Mouse (Mus musculus): ENCODE data around the gene Trp53bp2.

The Trp53bp2 gene

DNA sequence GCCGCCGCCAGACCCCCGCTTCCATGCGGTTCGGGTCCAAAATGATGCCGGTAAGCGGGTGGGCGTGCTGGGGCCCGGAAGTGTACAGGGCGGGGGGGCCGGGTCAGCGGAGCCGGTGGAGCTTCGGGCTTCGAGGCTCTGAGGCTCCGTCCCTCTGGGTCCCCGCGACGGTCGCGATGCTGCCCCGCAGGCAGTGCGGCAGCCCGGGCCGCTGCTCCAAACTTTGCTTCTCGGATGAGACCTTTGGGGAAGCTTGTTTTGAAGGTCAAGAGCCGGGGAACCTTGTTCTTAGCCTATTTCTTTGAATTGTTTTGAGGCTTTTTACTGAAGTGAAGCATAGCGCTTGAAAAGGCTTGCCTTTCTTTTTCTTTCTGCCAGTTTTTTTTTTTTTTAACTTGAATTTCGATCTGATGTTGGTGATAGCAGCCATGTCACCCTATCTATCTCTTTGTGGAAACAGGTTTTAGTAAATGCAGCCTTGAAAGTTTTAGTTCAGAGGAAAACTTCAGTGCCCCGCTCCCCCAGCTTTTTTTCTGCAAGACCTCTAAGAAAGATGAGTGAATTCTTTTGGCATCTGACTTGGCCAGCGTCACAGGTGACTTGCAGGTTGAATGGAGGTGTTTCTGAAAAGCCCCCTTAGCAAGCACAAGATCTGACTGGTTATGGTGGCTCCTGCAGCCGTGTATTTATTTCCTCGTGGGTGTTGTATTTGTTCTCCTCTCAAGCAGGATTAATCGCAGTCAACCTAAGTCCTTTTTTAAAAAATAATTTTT, 615 bp downstream of the Trp53bp2 start:
- DNase-seq: peak; percentile 74

DNA sequence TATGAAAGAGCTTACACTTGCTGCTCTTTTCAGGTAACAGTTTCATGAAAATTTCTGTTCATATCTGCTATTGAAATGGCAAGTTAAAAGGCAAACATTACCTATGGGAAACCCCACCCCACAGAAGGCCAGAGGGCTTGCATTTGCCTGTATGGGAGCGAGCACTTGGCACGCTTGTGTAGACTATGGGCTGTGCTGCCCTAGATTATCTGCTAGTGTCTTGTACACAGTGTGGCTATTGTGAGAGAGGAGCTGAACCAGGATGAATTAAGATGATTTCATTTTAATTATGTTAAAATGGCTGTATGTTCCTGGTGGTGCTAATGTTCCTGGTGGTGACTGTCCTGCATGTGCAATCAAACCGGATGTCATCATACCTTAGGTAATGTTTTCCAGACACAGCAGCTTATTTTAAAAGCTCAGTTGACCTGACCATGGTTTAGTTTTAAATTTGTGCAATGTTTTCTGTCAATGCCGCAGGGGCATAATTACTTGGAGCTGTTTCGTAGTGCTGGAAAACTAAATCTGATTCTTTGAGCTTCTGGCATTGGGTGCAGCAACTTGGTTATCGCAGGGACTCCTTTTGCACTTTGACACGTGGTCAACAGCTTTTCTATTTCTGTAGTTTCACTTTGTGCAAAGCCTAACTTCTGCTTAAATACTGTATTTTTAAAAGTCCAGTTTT, 3.8 kb downstream of the Trp53bp2 start:
- no peak for DNase-seq

DNA sequence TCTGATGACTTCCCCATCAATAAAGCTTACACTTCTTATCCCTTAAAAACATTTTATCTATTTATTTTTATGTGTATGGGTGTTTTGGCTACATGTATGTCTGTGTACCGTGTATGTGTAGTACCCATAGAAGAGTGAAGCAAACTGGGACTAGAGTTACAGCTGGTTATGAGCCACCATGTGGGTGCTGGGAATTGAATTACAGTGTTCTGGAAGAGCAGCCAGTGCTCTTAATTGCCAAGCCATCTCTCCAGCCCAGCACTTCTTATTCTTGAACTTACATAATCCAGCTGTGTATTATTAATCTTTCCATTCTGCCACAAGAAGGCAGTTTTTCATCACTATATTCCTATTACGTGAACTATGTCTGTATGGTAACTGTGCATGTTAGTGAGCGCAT, 10.5 kb downstream of the Trp53bp2 start:
- DNase-seq: no peak

DNA sequence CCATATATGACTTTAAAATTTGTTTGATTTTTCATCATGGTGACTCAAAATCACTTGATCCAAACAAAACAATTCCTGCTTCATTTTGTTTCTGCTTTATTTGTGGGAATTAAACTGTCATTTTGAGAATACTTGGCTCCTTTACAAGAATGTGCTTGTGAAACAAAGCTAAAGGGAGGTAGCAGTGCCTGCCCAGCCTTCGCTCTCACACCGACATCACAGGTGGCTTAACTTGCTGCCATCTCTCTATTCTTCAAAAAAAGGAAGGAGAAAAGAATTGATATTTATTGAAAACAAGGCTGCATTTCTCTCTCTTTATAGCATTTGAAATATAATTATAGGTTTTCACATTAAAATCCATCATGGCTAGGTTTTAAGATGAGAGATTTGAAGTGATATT, 15.3 kb downstream of the Trp53bp2 start:
- DNase-seq: no peak

DNA sequence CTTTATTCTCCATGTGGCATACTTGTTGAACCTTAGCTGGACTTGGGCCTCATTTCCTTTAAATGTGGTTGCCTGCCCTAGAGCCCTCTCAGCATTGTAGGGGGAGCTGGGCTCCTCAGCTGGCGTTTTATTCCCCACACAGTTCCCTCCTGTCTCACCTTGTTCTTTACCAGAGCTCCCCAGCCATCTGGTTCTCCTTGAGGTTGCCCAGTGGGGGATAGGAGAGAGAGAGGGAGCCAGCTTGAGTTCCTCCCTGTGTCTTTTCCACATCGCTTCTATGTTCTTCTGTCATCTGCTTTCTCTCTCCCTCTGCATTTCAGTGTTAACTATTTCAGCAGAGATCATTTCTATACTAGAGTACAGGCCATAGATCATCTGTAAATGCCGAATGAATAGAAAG, 16.2 kb downstream of the Trp53bp2 start:
- DNase-seq: no peak

DNA sequence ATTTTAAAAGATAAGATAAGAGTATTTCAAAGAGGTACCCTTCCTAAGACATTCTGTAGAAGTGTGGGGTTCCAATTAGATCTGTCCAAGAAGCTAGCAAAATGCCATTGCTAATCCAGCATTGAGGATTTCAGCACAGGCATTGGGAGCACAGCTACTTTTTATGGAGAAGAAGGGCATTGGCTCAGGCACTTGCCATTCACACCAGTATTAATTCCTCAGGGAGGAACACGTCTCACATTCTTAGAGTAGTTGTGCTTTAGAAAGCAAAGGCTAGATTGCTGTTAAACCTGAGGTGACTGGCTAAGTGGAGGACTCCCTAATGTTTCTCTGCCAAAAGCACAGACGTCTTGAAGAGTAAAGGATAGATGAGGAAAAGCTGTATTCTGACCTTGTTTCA, 17.5 kb downstream of the Trp53bp2 start:
- DNase-seq: no peak

DNA sequence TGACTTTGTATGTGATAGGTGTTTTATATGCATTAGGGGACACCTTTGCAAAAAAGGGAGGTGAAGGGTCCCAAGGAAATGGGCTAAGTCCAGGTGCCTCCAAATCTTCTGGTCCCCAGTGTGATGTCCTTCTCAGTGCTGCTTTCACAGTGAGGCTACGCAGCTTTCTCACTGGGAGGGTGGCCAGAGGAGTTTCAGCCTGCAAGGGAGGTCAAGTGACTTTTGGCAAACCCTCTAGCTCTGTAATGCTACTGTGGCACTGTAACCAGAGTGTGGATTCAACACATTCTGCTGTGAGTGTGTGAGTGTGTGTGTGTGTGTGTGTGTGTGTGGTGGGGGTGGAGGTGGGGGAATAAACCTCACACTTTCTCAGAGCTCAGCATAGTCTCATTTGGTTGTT, 18.5 kb downstream of the Trp53bp2 start:
- no peak for DNase-seq

DNA sequence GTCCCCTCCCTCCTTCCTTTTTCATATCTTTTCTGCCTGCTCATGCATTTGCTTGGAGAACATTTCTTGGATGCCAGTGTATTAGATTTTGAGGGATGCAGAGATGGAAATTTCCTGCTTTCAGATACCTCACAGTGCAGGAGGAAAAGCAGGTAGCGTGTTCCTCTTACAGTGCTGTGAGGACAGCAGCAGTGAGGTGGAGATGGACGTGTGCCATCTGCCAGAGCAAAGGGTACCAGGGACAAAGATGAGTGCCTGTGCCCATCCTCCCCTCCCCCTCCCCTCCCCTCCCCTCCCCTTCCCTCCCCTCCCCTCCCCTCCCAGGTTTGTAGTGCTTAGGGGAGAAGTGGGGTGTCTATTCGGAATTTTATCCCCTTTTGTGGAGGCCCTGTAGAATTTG, 20.9 kb downstream of the Trp53bp2 start:
- no peak for DNase-seq

DNA sequence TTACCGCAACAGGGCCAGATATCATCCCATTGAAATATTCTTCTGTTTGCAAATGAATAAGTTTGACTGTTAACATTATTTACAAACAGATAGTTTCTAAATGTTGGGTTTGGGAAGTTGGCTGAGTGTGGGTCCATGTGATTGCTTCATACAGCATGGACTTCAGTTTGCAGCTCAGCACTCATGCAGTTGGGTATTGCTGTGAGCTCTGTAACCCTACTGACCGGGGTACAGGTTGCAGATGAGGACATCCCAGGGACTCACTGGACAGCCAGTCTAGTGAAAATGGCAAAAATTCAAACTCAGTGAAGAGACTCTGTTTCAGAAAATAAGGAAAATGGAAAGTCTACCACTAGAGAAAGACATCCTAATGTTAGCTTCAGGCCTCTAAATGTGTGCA, 21.7 kb downstream of the Trp53bp2 start:
- DNase-seq: no peak

DNA sequence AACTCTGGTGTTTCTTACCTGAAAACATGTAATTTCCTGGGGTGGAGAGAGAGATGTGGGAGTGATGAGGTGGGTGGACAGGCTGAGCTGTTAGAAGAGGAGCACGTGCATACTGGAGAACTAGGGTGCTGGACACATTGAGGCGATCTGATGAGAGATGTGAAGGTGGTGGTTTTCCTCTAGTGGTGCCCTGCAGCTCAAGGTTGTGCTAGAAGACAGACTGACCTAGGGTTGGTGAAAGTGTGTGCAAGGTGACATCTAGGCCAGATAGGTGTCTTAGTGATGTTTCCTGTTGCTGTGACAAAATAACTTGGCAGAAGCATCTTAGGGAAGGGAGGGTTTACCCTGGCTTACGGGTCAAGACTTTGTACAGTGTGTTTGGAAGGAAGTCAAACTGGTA, 23.1 kb downstream of the Trp53bp2 start:
- no peak for DNase-seq

DNA sequence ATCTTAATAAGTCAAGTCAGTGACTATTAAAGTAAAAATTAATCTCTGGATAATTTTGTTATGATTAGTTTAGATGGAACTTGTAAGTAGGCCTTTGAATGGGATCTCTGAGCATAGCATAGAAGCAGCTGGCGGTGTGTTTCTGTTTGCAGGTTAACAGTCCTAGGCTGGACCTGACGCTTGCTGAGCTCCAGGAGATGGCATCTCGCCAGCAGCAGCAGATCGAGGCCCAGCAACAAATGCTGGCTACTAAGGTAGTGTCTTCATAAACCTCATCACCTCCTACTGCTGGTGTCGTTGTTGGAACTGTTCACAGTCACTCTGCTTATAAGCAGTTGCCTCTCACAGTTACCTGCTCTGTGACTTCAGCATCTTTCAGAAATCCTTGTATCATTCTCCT, 27.8 kb downstream of the Trp53bp2 start:
- DNase-seq: no peak

DNA sequence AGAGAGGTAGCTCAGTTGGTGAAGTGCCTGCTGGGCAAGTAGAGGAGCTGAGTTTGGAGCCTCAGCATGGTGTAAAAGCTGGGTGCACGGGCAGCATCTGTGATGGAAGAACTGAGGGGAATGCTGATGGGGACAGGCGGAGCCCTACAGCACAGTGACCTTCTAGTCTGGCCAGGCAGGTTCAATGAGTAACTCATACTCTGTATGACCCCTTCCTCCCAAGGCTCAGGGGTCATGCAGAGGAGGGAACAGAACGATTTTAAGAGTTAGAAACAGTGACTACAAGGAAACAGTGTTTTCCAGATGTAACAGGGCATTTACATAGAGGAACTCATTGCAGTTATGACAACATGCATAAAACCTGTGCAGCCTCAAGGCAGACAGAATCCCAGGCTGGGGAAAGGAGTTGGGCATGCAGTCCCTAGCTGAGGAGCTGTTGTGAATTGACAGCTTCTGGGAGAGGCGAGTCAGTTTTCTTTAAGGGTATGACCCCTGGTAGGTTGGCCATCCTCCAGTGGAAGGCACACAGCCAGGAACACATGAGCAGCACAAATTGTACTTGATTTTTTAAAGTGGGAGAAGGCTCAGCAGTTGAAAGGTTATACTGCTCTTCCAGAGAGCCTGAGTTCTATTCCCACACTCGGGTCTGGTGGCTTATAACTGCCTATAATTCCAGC, 30.7 kb downstream of the Trp53bp2 start:
- no peak for DNase-seq

DNA sequence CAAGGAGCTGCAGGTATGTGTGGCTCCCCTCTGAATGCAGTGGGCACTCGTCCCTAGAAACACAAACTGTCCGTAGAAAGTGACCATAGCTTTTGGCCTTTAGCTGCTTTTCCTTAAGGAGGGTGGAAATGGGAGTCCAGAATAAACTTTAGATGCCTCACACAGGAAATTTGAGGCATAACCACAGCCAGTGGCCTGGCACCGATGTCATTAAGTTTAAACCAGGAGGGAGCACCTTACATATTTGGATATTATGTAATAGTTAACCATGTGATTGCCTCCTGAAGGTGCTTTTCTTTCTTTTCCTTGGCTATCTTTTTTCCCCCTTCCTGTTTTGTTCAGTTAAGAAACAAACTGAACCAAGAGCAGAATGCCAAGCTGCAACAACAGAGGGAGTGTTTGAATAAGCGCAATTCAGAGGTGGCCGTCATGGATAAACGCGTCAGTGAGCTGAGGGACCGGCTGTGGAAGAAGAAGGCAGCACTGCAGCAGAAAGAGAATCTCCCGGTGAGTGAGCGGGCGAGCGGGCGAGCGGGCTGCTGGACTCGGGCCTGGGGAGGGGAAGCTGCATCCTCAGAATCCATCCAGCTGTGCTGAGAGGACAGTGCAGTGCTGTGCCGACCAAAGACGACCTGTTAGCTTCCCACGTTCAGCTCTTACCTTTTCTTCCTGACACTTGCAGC, 33.0 kb downstream of the Trp53bp2 start:
- DNase-seq: no peak

DNA sequence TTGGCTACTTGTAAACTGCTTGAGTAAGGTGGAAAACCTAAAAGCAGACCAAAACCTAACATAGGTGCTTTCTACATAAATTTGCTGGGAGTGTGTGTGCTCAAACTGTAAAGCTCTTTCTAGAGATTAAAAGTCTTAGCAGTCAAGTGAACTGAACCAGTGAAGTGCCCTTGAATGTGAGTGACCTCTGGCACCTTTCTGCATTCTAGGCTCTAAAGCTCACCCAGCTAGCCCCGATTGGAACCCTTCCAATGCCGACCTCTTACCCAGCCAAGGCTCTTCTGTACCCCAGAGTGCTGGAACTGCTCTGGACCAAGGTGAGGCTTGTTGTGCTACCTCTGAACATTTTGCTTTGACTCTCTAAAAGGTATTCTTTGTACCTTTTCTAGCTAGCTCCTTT, 35.1 kb downstream of the Trp53bp2 start:
- DNase-seq: no peak

DNA sequence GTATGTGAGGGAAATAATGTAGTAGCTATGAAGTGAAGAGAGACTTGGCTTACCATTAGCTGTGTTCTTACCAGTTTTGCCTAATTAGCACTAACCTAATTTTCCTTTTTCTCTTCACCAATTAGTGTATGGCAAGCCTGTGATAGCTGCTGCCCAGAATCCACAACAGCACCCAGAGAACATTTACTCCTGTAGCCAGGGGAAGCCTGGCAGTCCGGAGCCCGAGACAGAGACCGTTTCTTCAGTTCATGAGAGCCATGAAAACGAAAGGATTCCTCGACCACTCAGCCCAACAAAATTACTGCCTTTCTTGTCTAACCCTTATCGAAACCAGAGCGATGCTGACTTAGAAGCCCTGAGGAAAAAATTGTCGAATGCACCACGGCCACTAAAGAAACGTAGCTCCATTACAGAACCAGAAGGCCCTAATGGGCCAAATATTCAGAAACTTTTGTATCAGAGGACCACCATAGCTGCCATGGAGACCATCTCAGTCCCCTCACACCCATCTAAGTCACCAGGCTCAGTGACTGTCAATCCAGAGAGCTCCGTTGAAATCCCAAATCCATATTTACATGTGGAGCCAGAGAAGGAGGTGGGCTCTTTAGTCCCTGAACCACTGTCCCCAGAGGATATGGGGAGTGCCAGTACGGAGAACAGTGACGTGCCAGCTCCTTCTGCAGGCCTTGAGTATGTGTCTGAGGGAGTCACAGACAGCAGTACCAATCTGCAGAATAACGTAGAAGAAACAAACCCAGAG, 39.5 kb downstream of the Trp53bp2 start:
- DNase-seq: no peak

DNA sequence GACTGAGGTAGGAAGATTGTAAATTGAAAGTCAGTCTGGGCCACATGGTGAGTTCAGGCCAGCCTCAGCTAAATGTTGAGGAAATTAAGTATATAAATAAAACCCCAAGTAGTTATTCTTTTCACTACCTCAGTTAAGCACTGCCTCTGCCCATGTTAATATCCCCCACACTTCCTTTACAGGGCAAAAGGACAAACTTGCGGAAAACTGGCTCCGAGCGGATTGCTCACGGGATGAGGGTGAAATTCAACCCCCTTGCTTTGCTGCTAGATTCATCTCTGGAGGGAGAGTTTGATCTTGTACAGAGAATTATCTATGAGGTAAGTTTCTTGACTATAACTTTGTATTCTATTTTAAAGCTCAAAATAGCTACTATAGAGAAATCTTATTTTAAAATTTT, 43.5 kb downstream of the Trp53bp2 start:
- no peak for DNase-seq

DNA sequence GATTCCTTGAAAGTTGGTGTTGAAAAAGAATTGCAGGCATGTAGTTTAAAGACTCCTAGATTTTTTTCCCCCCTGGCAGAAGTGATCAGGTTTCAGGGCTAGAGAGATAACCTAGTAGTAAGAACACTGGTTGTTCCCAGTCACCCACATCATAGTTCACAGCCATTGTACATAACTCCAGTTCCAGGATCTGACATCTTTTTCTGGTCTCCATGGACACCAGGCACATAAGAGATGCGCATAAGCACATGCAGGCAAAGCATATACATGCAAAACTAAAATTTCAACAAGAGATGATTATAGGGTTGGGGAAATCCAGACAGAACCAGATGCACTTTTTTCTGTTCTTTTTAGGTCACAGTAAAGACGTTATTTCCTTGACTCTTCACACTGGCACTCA, 46.1 kb downstream of the Trp53bp2 start:
- no peak for DNase-seq

DNA sequence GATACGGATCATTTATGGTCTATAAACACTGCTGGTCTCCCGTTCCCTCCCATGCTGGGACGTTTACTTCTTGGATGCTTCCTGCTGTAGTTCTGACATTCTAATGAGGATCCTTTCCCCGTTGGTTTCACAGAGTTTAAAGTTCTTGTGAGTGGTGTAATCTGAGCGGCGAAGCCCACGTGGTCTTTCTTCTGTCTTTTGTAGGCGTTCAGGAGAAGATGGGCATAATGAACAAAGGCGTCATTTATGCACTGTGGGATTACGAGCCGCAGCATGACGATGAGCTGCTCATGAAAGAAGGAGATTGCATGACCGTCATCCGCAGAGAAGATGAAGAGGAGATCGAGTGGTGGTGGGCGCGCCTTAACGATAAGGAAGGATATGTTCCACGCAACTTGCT, 49.6 kb downstream of the Trp53bp2 start:
- no peak for DNase-seq

DNA sequence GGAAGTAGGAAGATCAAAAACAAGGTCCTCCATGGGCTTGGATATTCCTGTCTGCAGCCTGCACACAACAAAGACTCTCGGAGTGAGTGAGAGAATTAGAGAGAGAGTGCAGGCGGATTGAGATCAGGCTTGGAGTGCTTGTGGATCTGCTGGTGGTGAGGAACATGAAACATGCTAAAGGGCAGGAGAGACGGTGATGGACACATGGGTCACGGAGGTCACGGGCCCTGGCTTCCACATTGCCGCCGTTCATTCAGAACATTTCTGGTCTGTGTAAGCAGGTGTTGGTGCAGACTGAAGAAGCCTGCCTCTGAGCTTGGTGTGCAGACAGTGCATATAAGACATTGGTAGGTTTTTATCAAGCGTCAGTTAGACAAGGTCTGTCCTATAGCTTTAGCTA, 50.5 kb downstream of the Trp53bp2 start:
- DNase-seq: no peak

DNA sequence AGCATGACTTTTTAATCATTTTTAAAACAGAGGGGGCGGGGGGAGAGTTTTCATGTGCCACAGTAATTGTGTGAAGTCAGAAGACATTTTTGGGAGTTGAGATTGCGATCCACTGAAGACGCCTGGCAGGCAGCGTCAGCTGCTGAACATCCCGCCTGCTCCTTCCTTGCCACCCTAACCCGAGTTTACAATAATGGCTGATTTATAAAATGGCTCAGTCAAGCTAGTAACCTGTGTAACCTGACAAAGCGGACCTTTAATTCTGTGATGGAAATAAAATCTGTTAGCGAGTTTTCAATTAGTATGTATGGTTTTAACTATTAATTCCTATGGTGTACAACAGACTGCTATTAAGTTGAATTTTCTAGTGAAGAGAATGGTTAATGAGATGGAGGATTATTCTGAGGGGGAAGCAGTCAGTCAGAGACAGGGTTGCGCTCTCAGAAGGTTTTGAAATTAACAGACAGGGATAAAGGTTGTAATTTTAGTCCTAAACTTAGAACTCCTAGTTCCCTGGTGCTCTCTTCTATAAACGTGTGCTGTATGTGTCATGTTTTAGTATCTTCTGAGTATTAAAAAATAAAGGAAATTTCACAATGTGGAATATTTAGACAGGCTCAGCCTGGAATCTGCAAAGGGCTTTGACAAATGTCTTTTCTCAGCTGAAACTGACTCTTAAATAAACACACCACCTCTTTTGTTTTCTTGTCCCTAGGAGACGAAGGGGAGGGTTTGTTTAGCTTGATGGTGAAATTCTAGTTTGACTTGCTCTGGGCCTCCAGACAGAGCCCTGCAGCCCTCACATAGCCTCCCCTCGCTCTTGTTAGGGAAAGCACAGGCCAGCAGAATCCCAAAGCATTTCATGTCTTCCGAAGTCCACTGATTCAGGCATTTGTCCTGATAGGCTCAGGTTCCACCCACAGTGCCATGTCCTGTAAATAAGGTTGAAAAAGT, 51.6 kb downstream of the Trp53bp2 start:
- no peak for DNase-seq

DNA sequence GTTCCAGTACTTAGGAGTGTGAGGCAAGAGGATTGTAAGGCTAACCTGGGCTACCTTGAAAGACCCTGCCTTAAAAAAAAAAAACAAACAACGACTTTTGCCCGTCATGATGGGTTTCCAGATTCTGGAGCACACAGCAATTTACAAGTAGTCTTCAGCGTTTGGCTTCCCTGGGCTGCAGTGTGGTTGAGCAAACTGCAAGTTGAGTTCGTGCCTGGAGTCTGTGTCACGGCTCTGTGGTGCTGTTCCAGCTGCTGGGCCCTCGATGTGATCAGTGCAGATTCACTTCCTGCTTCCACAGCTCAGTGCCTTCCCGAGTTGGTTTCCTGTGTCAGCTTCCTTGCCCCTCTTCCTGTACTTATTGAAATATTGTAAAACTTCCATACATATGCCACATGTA, 52.3 kb downstream of the Trp53bp2 start:
- DNase-seq: no peak

DNA sequence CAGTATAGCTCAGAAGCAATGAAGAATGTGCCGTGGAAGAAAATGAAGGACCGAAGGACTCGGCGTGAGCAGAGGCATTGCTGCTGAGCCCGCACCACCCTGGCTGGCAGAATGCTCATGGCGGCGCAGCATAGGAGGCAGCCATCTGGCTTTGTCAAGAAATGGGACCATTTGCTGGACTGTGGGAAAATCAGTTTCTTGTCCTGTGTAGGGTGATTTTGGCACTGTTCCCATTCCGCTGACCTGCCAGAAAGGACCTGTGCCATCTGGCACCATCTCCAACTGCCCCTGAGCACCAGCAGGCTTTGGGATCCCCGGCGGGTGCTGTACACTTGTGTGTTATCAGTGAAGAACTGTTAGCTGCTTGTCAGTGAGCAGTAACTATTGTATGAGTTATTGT, 52.8 kb downstream of the Trp53bp2 start:
- no peak for DNase-seq

Data from thymus, postnatal 4 days (tissue).